Comparison of ENCODE assay signal across 22 mouse cellular contexts in genomic region chr10:31447083-31447482, GRCm38 (mm10). TPM values are rescaled to one million over a fixed set of nuclear protein-coding genes. Genes with fewer than 3 reads are reported as not detected.
"Had no signal": no experiment of that assay in that cellular context is flagged by ENCODE, and none has a peak within 500 bp of the region (broad histone marks: within the 10 kb centered on the region; RNA-seq: fewer than 3 reads in every experiment).

No protein-coding gene starts in this region.

- H3K4me2 ChIP-seq: liver, embryonic 15.5 days; midbrain, embryonic 11.5 days; midbrain, embryonic 13.5 days; midbrain, embryonic 15.5 days; neural tube, embryonic 13.5 days; neural tube, embryonic 15.5 days; stomach, embryonic 15.5 days had no signal

- H3K9ac ChIP-seq: liver, embryonic 15.5 days; liver, postnatal 0 days; midbrain, embryonic 13.5 days; midbrain, embryonic 15.5 days; neural tube, embryonic 13.5 days; neural tube, embryonic 15.5 days; stomach, embryonic 15.5 days had no signal

- H3K27me3 ChIP-seq: midbrain, embryonic 15.5 days; neural tube, embryonic 13.5 days; neural tube, embryonic 15.5 days; stomach, embryonic 15.5 days had no signal

- H3K27ac ChIP-seq: liver, embryonic 15.5 days; macrophage; midbrain, embryonic 13.5 days; midbrain, embryonic 15.5 days; neural tube, embryonic 13.5 days; neural tube, embryonic 15.5 days; stomach, embryonic 15.5 days; stomach, postnatal 0 days had no signal

- H3K4me1 ChIP-seq: stomach, embryonic 15.5 days had no signal

- ATAC-seq: liver, postnatal 0 days; midbrain, embryonic 13.5 days; midbrain, embryonic 15.5 days had no signal

- H3K4me3 ChIP-seq: liver, embryonic 15.5 days; megakaryocyte, embryonic 14.5 days; midbrain, embryonic 13.5 days; midbrain, embryonic 15.5 days; neural tube, embryonic 13.5 days; neural tube, embryonic 15.5 days; stomach, embryonic 15.5 days had no signal

- H3K36me3 ChIP-seq: liver, embryonic 15.5 days; midbrain, embryonic 13.5 days; midbrain, embryonic 15.5 days; neural tube, embryonic 13.5 days; neural tube, embryonic 15.5 days; stomach, embryonic 15.5 days had no signal

- H3K9me3 ChIP-seq: liver, embryonic 15.5 days; megakaryocyte, embryonic 14.5 days; midbrain, embryonic 13.5 days; midbrain, embryonic 15.5 days; neural tube, embryonic 13.5 days; neural tube, embryonic 15.5 days; stomach, embryonic 15.5 days had no signal

- DNase-seq: liver, postnatal 0 days; lung, adult 2 months; lung, postnatal 14 days; lung, postnatal 36 days; retina, postnatal 1 day; right cerebral cortex, adult 18-20 months; right cerebral cortex, postnatal 25 days; right cerebral cortex, postnatal 4 days; thymus, adult 2 months; thymus, postnatal 25 days; thymus, postnatal 4 days had no signal

RNA-seq across cellular contexts. Expression of gene Tpd52l1, which starts 1.3 kb away (rescaled TPM):
- total RNA-seq: monocyte, adult 5-6 weeks had no signal
- polyA plus RNA-seq: macrophage had no signal
